Mouse (Mus musculus) embryonic facial prominence, embryonic 10.5 days (tissue): ENCODE results near the gene Fam189a1. TPM values are rescaled to one million over a fixed set of nuclear protein-coding genes. Genes with fewer than 3 reads are reported as not detected.

Experiments
- DNase-seq: peaks from one replicate; pipeline ENCODE4 v3.0.0-alpha.2; 2017; ENCODE audit warnings: low spot score
- H3K27ac ChIP-seq: fragments of 300-500 bp; sonication (generic); replicated peaks from 2 replicates; pipeline ENCODE4 v1.5.1; 2016; ENCODE audit warnings: mild to moderate bottlenecking
- H3K27me3 ChIP-seq: fragments of 300-500 bp; sonication (generic); replicated peaks from 2 replicates; pipeline ENCODE4 v1.6.1; 2016; ENCODE audit warnings: low read depth, mild to moderate bottlenecking; ENCODE audit not compliant: poor library complexity, severe bottlenecking
- H3K36me3 ChIP-seq: fragments of 300-500 bp; sonication (generic); replicated peaks from 2 replicates; pipeline ENCODE4 v1.6.1; 2016; ENCODE audit warnings: mild to moderate bottlenecking, moderate library complexity
- H3K4me1 ChIP-seq: fragments of 300-500 bp; sonication (generic); 2 replicates; pipeline ENCODE4 v1.6.1; 2016
- H3K4me3 ChIP-seq: fragments of 300-500 bp; sonication (generic); 2 replicates; pipeline ENCODE4 v1.5.1; 2016; ENCODE audit warnings: mild to moderate bottlenecking, moderate library complexity
- H3K9me3 ChIP-seq: fragments of 300-500 bp; sonication (generic); 2 replicates; pipeline ENCODE4 v1.6.1; 2016; ENCODE audit warnings: mild to moderate bottlenecking
- WGBS: fragments of 180-500 bp; shearing (Covaris S2); methylation state at CpG from one replicate; pipeline ENCODE4 v1.1.7; 2016; 5-methylcytosine and 5-hydroxymethylcytosine counted together
- polyA plus RNA-seq: library from polyadenylated mRNA; unstranded; fragments of >200 nt; fragmentation: Nextera tagmentation; extraction: Ambion mirVana; gene quantifications from 2 replicates; pipeline ENCODE4 v1.2.1, GENCODE M21; 2016

The Fam189a1 gene
- polyA plus RNA-seq, 1 experiment from 2014 or later: 0.60 TPM

GRCm38 (mm10) chr7:64795554-64795953 lies 360.8 kb downstream of the Fam189a1 start:
- Histone ChIP-seq H3K9me3 (no peaks in the 10 kb centered on the region), H3K36me3 (no peaks in the 10 kb centered on the region), H3K4me3 (no peak overlapping the region), H3K27me3 (no peaks in the 10 kb centered on the region), H3K27ac (no peak overlapping the region), H3K4me1 (peaks cover 11% of the 10 kb centered on the region)
- no peak for DNase-seq
- 83% methylated on average over 6 of the region's 6 CpGs for WGBS

GRCm38 (mm10) chr7:64792031-64792430 lies 364.3 kb downstream of the Fam189a1 start:
- WGBS: 83% methylated on average over 8 of the region's 8 CpGs
- DNase-seq: no peak
- Histone ChIP-seq H3K9me3 (no peaks in the 10 kb centered on the region), H3K27me3 (no peaks in the 10 kb centered on the region; the same call in 1 of the 2 replicates), H3K27ac (no peak overlapping the region), H3K4me3 (no peak overlapping the region), H3K4me1 (peaks cover 5% of the 10 kb centered on the region), H3K36me3 (no peaks in the 10 kb centered on the region)

- Histone ChIP-seq H3K27me3 (no peaks in the 10 kb centered on the region; the same call in 1 of the 2 replicates), H3K9me3 (no peaks in the 10 kb centered on the region), H3K36me3 (no peaks in the 10 kb centered on the region), H3K4me3 (no peak overlapping the region), H3K27ac (no peak overlapping the region), H3K4me1 (peaks cover 10% of the 10 kb centered on the region)
- 86% methylated on average over 9 of the region's 9 CpGs for WGBS
- DNase-seq: no peak
Observed at GRCm38 (mm10) chr7:64791145-64791544, 365.2 kb downstream of the Fam189a1 start.

GRCm38 (mm10) chr7:64785040-64785439 lies 371.3 kb downstream of the Fam189a1 start:
- Histone ChIP-seq H3K27me3 (no peaks in the 10 kb centered on the region; the same call in 1 of the 2 replicates), H3K27ac (no peak overlapping the region), H3K9me3 (no peaks in the 10 kb centered on the region), H3K4me3 (no peak overlapping the region), H3K4me1 (peaks cover 17% of the 10 kb centered on the region), H3K36me3 (no peaks in the 10 kb centered on the region)
- no peak for DNase-seq
- WGBS: 41% methylated on average over 3 of the region's 3 CpGs

- no peaks in the 10 kb centered on the region for H3K27me3 ChIP-seq
- WGBS: 85% methylated on average over 4 of the region's 4 CpGs
- no peak overlapping the region for H3K4me3 ChIP-seq
- H3K9me3 ChIP-seq: no peaks in the 10 kb centered on the region
- DNase-seq: no peak
- no peaks in the 10 kb centered on the region for H3K36me3 ChIP-seq
- H3K27ac ChIP-seq: no peak overlapping the region
- peaks cover 7% of the 10 kb centered on the region for H3K4me1 ChIP-seq
Observed at GRCm38 (mm10) chr7:64779501-64779900, 376.9 kb downstream of the Fam189a1 start.

GRCm38 (mm10) chr7:64776708-64777489 lies 379.5 kb downstream of the Fam189a1 start:
- 90% methylated on average over 13 of the region's 13 CpGs for WGBS
- H3K4me3 ChIP-seq: no peak overlapping the region
- peaks cover 16% of the 10 kb centered on the region for H3K4me1 ChIP-seq
- H3K27me3 ChIP-seq: no peaks in the 10 kb centered on the region
- no peaks in the 10 kb centered on the region for H3K36me3 ChIP-seq
- no peak overlapping the region for H3K27ac ChIP-seq
- no peaks in the 10 kb centered on the region for H3K9me3 ChIP-seq
- DNase-seq: no peak

GRCm38 (mm10) chr7:64773465-64773864 lies 382.9 kb downstream of the Fam189a1 start:
- H3K4me3 ChIP-seq: no peak overlapping the region
- DNase-seq: no peak
- no peaks in the 10 kb centered on the region for H3K27me3 ChIP-seq
- H3K9me3 ChIP-seq: no peaks in the 10 kb centered on the region
- 49% methylated on average over 10 of the region's 10 CpGs for WGBS
- H3K27ac ChIP-seq: no peak overlapping the region
- no peaks in the 10 kb centered on the region for H3K36me3 ChIP-seq
- peaks cover 16% of the 10 kb centered on the region for H3K4me1 ChIP-seq

GRCm38 (mm10) chr7:64770779-64771390 lies 385.5 kb downstream of the Fam189a1 start:
- H3K27me3 ChIP-seq: no peaks in the 10 kb centered on the region
- no peak for DNase-seq
- H3K36me3 ChIP-seq: no peaks in the 10 kb centered on the region
- peaks cover 16% of the 10 kb centered on the region for H3K4me1 ChIP-seq
- WGBS: 78% methylated on average over 8 of the region's 8 CpGs
- H3K4me3 ChIP-seq: no peak overlapping the region
- H3K27ac ChIP-seq: no peak overlapping the region
- H3K9me3 ChIP-seq: no peaks in the 10 kb centered on the region

- Histone ChIP-seq H3K27me3 (no peaks in the 10 kb centered on the region), H3K36me3 (no peaks in the 10 kb centered on the region), H3K4me1 (peaks cover 16% of the 10 kb centered on the region), H3K27ac (no peak overlapping the region), H3K4me3 (no peak overlapping the region), H3K9me3 (no peaks in the 10 kb centered on the region)
- 67% methylated on average over 7 of the region's 7 CpGs for WGBS
- DNase-seq: no peak
Observed at GRCm38 (mm10) chr7:64769768-64770167, 386.6 kb downstream of the Fam189a1 start.

GRCm38 (mm10) chr7:64765595-64765994 lies 390.8 kb downstream of the Fam189a1 start:
- H3K4me1 ChIP-seq: peaks cover 5% of the 10 kb centered on the region; the same call in 1 of the 2 replicates
- no peak overlapping the region for H3K27ac ChIP-seq
- no peak for DNase-seq
- H3K36me3 ChIP-seq: no peaks in the 10 kb centered on the region
- H3K27me3 ChIP-seq: no peaks in the 10 kb centered on the region
- WGBS: 87% methylated on average over 3 of the region's 3 CpGs
- H3K9me3 ChIP-seq: no peaks in the 10 kb centered on the region
- no peak overlapping the region for H3K4me3 ChIP-seq

GRCm38 (mm10) chr7:64755141-64755540 lies 401.2 kb downstream of the Fam189a1 start:
- WGBS: 85% methylated on average over 7 of the region's 7 CpGs
- Histone ChIP-seq H3K27me3 (no peaks in the 10 kb centered on the region), H3K36me3 (no peaks in the 10 kb centered on the region), H3K4me1 (peaks cover 8% of the 10 kb centered on the region), H3K9me3 (no peaks in the 10 kb centered on the region), H3K4me3 (no peak overlapping the region), H3K27ac (no peak overlapping the region)
- DNase-seq: no peak

- H3K27ac ChIP-seq: no peak overlapping the region
- 78% methylated on average over 7 of the region's 7 CpGs for WGBS
- H3K4me3 ChIP-seq: no peak overlapping the region
- no peaks in the 10 kb centered on the region for H3K9me3 ChIP-seq
- no peaks in the 10 kb centered on the region for H3K36me3 ChIP-seq
- peaks cover 8% of the 10 kb centered on the region for H3K4me1 ChIP-seq
- DNase-seq: no peak
- no peaks in the 10 kb centered on the region for H3K27me3 ChIP-seq
Observed at GRCm38 (mm10) chr7:64754161-64754560, 402.2 kb downstream of the Fam189a1 start.

- H3K27me3 ChIP-seq: no peaks in the 10 kb centered on the region
- H3K4me3 ChIP-seq: no peak overlapping the region
- 75% methylated on average over 6 of the region's 6 CpGs for WGBS
- H3K4me1 ChIP-seq: peaks cover 8% of the 10 kb centered on the region
- no peak for DNase-seq
- H3K27ac ChIP-seq: no peak overlapping the region
- H3K36me3 ChIP-seq: no peaks in the 10 kb centered on the region
- H3K9me3 ChIP-seq: no peaks in the 10 kb centered on the region
Observed at GRCm38 (mm10) chr7:64753678-64754077, 402.7 kb downstream of the Fam189a1 start.
